Mouse (Mus musculus): ENCODE measurements around the gene Jsrp1.

DNA sequence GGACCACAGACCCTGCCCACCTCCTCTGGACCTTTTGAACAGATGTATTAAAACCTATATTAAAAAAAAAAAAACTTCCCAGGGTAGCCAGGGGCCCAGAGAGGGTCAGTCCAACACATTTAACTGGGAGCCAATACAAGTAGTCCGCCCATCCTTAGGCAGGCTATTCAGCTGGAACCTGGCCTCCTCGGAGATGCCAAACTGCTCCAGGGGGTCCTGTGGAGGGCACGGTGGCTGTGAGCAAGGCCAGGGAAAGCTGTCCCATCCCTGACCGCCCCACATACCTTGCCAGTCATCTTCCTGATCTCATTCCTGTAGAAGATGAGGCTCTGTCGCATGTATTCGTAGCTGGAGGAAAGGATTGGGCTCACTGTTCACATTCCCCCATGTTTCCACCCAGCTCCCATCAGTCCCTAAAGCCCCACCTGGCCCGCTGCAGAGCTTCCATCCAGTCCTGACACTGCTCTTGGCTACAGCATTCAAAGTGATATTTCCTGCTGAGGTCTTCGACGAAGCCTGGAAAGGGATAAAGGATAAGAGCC lies 16.9 kb downstream of the Jsrp1 start:
- no peak for TF ChIP-seq CTCF (IDR thresholded peaks at IDR 0.05; ENCODE audit: low read depth, low read length)
- no peak for TF ChIP-seq GATA1 (IDR thresholded peaks at IDR 0.05; ENCODE audit: borderline replicate concordance, low read length)
- no peak for TF ChIP-seq POLR2AphosphoS5 (IDR thresholded peaks at IDR 0.05; ENCODE audit: insufficient replicate concordance, low read depth, low read length)

Data from G1E (cell line).